8 mouse cellular contexts compared by ENCODE assay signal in the genomic region with DNA sequence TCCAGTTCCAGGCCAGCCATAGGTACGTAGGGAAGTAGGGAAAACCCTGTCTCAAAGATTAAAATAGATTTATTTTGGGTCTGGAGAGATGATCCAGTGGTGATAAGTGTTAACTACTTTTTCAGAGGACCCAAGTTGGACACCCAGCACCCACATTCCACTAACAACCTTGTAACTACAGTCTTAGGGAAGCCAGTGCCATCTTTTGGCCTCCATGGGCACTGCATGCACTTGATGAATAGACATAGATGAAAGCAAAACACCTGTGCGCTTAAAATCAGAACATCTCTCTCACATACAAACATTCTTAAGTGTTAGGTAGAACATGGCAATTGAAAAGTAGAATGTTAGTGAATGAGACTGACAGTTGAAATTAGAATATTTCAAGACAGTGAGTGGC. TPM values are rescaled to one million over a fixed set of nuclear protein-coding genes. Genes with fewer than 3 reads are reported as not detected.
DNase-seq lines count a peak whose midpoint lies in the region; ATAC-seq and TF ChIP-seq lines count a peak whose summit lies in the region.

No protein-coding gene starts in this region.

- H3K9me3 ChIP-seq in lung, embryonic 14.5 days (ENCODE audit: low read depth, low read length), result no peaks in the 10 kb centered on the region
- H3K9me3 ChIP-seq in hindbrain, embryonic 11.5 days (ENCODE audit: control insufficient read depth, low read length), result no peaks in the 10 kb centered on the region
- no peaks in the 10 kb centered on the region for H3K9me3 ChIP-seq in liver, embryonic 15.5 days (replicated peaks)

- peak; percentile 49 for TF ChIP-seq CTCF in lung, embryonic 14.5 days (IDR thresholded peaks at IDR 0.05; ENCODE audit: low read depth)

- no peaks in the 10 kb centered on the region for H3K27me3 ChIP-seq in lung, embryonic 14.5 days (ENCODE audit: insufficient read depth, low read length)
- H3K27me3 ChIP-seq in hindbrain, embryonic 11.5 days (ENCODE audit: control insufficient read depth, insufficient read depth, low read length), result no peaks in the 10 kb centered on the region
- no peaks in the 10 kb centered on the region for H3K27me3 ChIP-seq in liver, embryonic 15.5 days

- no peak overlapping the region for H3K27ac ChIP-seq in lung, embryonic 14.5 days (ENCODE audit: low read depth)
- no peak overlapping the region for H3K27ac ChIP-seq in hindbrain, embryonic 11.5 days (ENCODE audit: low read depth, low read length)
- H3K27ac ChIP-seq in liver, embryonic 15.5 days (replicated peaks), result no peak overlapping the region

- peak; percentile 20 for DNase-seq in lung, embryonic 14.5 days
- DNase-seq in lung, postnatal 4 days, result no peak
- DNase-seq in WW6 (ENCODE audit: low read depth, low spot score), result peak; percentile 29
- peak; percentile 14 for DNase-seq in hindbrain, embryonic 11.5 days (ENCODE audit: low spot score)
- no peak for DNase-seq in left cerebral cortex, postnatal 10 days (ENCODE audit: extremely low spot score in 1 of 2, low spot score in 2 of 2)
- DNase-seq in adrenal gland, postnatal 10 days, result no peak

- peaks cover 7% of the 10 kb centered on the region; the same call in 1 of the 2 replicates for H3K4me1 ChIP-seq in lung, embryonic 14.5 days (ENCODE audit: insufficient read depth)
- 0 out of 2 replicates have a peak, but pooled peaks cover 6% of the 10 kb centered on the region for H3K4me1 ChIP-seq in hindbrain, embryonic 11.5 days (replicated peaks; ENCODE audit: control insufficient read depth, insufficient read depth, low read length)
- H3K4me1 ChIP-seq in liver, embryonic 15.5 days (replicated peaks), result peaks cover 31% of the 10 kb centered on the region

- no peak overlapping the region for H3K9ac ChIP-seq in lung, embryonic 14.5 days
- H3K9ac ChIP-seq in hindbrain, embryonic 11.5 days (ENCODE audit: low read depth, low read length), result no peak overlapping the region
- H3K9ac ChIP-seq in liver, embryonic 15.5 days, result no peak overlapping the region

- WGBS in lung, embryonic 14.5 days, result 91% methylated on average over 2 of the region's 2 CpGs
- WGBS in hindbrain, embryonic 11.5 days, result 92% methylated on average over 2 of the region's 2 CpGs
- WGBS in liver, embryonic 15.5 days (ENCODE audit: insufficient replicate concordance), result 82% methylated on average over 2 of the region's 2 CpGs

- peaks cover 52% of the 10 kb centered on the region for H3K36me3 ChIP-seq in lung, embryonic 14.5 days (ENCODE audit: insufficient read depth)
- H3K36me3 ChIP-seq in hindbrain, embryonic 11.5 days (ENCODE audit: control insufficient read depth, insufficient read depth, low read length), result 0 out of 2 replicates have a peak, but pooled peaks cover 2% of the 10 kb centered on the region
- peaks cover 61% of the 10 kb centered on the region for H3K36me3 ChIP-seq in liver, embryonic 15.5 days (replicated peaks)

- intact Hi-C loops in left cerebral cortex, postnatal 10 days (cut with DNase I), result no loop called here

- ATAC-seq in lung, embryonic 14.5 days (ENCODE audit: insufficient read depth), result no peak
- no peak for ATAC-seq in hindbrain, embryonic 11.5 days (ENCODE audit: low FRiP score)
- ATAC-seq in liver, embryonic 15.5 days (ENCODE audit: insufficient read depth), result no peak
- ATAC-seq in granulocyte monocyte progenitor cell, adult 5-6 weeks (replicated peaks; ENCODE audit: poor library complexity, severe bottlenecking), result no peak

- peak overlapping the region; percentile 84 for H3K4me3 ChIP-seq in lung, embryonic 14.5 days (ENCODE audit: low read depth, low read length)
- H3K4me3 ChIP-seq in hindbrain, embryonic 11.5 days (ENCODE audit: low read depth, low read length), result peak overlapping the region; percentile 88; the same call in 1 of the 2 replicates
- H3K4me3 ChIP-seq in liver, embryonic 15.5 days (replicated peaks), result peak overlapping the region; percentile 76

- H3K4me2 ChIP-seq in lung, embryonic 14.5 days, result peak overlapping the region; percentile 71
- H3K4me2 ChIP-seq in hindbrain, embryonic 11.5 days (replicated peaks; ENCODE audit: low read depth, low read length), result peak overlapping the region; percentile 76; the same call in 1 of the 2 replicates
- peak overlapping the region; percentile 91 for H3K4me2 ChIP-seq in liver, embryonic 15.5 days

RNA-seq across cellular contexts. Expression of a gene that starts 0.8 kb away (rescaled TPM):
- polyA plus RNA-seq in lung, embryonic 14.5 days (2014; fragmentation: Nextera tagmentation; extraction: Ambion mirVana), result 449 and 462 TPM in 2 replicates
- 556 and 566 TPM in 2 replicates for polyA plus RNA-seq in hindbrain, embryonic 11.5 days (2014; fragmentation: Nextera tagmentation; extraction: Ambion mirVana)
- polyA plus RNA-seq in liver, embryonic 15.5 days (2015; fragmentation: Nextera tagmentation; extraction: Ambion mirVana), result 286 and 308 TPM in 2 replicates
- total RNA-seq in granulocyte monocyte progenitor cell, adult 5-6 weeks (2014; fragmentation: Nextera tagmentation), result 389 and 444 TPM in 2 replicates
- total RNA-seq in granulocyte monocyte progenitor cell, adult 5-6 weeks (2017), result 507 and 649 TPM in 2 replicates
- 100 to 1,000 TPM; 298 to 310 TPM for total RNA-seq in left cerebral cortex, postnatal 10 days (2021)
- 100 to 1,000 TPM; 533 to 569 TPM for total RNA-seq in adrenal gland, postnatal 10 days (2021)

RNA-seq across cellular contexts. Expression of a gene that starts 1.5 kb away (rescaled TPM):
- 154 and 165 TPM in 2 replicates for polyA plus RNA-seq in lung, embryonic 14.5 days (2014; fragmentation: Nextera tagmentation; extraction: Ambion mirVana)
- 108 and 125 TPM in 2 replicates for polyA plus RNA-seq in hindbrain, embryonic 11.5 days (2014; fragmentation: Nextera tagmentation; extraction: Ambion mirVana)
- polyA plus RNA-seq in liver, embryonic 15.5 days (2015; fragmentation: Nextera tagmentation; extraction: Ambion mirVana), result 39.8 and 41.1 TPM in 2 replicates
- 75.6 and 98.5 TPM in 2 replicates for total RNA-seq in granulocyte monocyte progenitor cell, adult 5-6 weeks (2014; fragmentation: Nextera tagmentation)
- 35.9 and 49.0 TPM in 2 replicates for total RNA-seq in granulocyte monocyte progenitor cell, adult 5-6 weeks (2017)
- total RNA-seq in left cerebral cortex, postnatal 10 days (2021), result 10 to 100 TPM; 62.8 to 66.1 TPM
- total RNA-seq in adrenal gland, postnatal 10 days (2021), result 10 to 100 TPM; 59.0 to 60.8 TPM

RNA-seq across cellular contexts. Expression of a gene that starts 12.8 kb away (rescaled TPM):
- polyA plus RNA-seq in lung, embryonic 14.5 days (2014; fragmentation: Nextera tagmentation; extraction: Ambion mirVana), result 1.9 and 2.4 TPM in 2 replicates
- 2.3 and 3.1 TPM in 2 replicates for polyA plus RNA-seq in hindbrain, embryonic 11.5 days (2014; fragmentation: Nextera tagmentation; extraction: Ambion mirVana)
- polyA plus RNA-seq in liver, embryonic 15.5 days (2015; fragmentation: Nextera tagmentation; extraction: Ambion mirVana), result 0.36 and 0.74 TPM in 2 replicates
- total RNA-seq in granulocyte monocyte progenitor cell, adult 5-6 weeks (2014; fragmentation: Nextera tagmentation), result 4.6 and 10.2 TPM in 2 replicates
- total RNA-seq in granulocyte monocyte progenitor cell, adult 5-6 weeks (2017), result 0.78 and 0.88 TPM in 2 replicates
- total RNA-seq in left cerebral cortex, postnatal 10 days (2021), result 1 to 10 TPM; 1.9 to 2.3 TPM
- total RNA-seq in adrenal gland, postnatal 10 days (2021), result 1 to 10 TPM in 1 of 2 experiments, under 1 TPM in 1; 0.75 to 2.8 TPM

RNA-seq across cellular contexts. Expression of a gene that starts 28.2 kb away (rescaled TPM):
- polyA plus RNA-seq in lung, embryonic 14.5 days (2014; fragmentation: Nextera tagmentation; extraction: Ambion mirVana), result 0.75 and 0.83 TPM in 2 replicates
- 0.42 and 0.97 TPM in 2 replicates for polyA plus RNA-seq in hindbrain, embryonic 11.5 days (2014; fragmentation: Nextera tagmentation; extraction: Ambion mirVana)
- 3.2 and 3.5 TPM in 2 replicates for polyA plus RNA-seq in liver, embryonic 15.5 days (2015; fragmentation: Nextera tagmentation; extraction: Ambion mirVana)
- total RNA-seq in granulocyte monocyte progenitor cell, adult 5-6 weeks (2014; fragmentation: Nextera tagmentation), result 29.2 and 45.0 TPM in 2 replicates
- 22.2 and 22.4 TPM in 2 replicates for total RNA-seq in granulocyte monocyte progenitor cell, adult 5-6 weeks (2017)
- 1 to 10 TPM; 1.1 to 1.7 TPM for total RNA-seq in left cerebral cortex, postnatal 10 days (2021)
- total RNA-seq in adrenal gland, postnatal 10 days (2021), result 1 to 10 TPM; 1.6 TPM

RNA-seq across cellular contexts. Expression of a gene that starts 53.7 kb away (rescaled TPM):
- 0.34 and 0.35 TPM in 2 replicates for polyA plus RNA-seq in lung, embryonic 14.5 days (2014; fragmentation: Nextera tagmentation; extraction: Ambion mirVana)
- 3.5 and 7.1 TPM in 2 replicates for polyA plus RNA-seq in hindbrain, embryonic 11.5 days (2014; fragmentation: Nextera tagmentation; extraction: Ambion mirVana)
- not detected in 2 replicates for polyA plus RNA-seq in liver, embryonic 15.5 days (2015; fragmentation: Nextera tagmentation; extraction: Ambion mirVana)
- not detected in 2 replicates for total RNA-seq in granulocyte monocyte progenitor cell, adult 5-6 weeks (2014; fragmentation: Nextera tagmentation)
- not detected in 2 replicates for total RNA-seq in granulocyte monocyte progenitor cell, adult 5-6 weeks (2017)
- under 1 TPM in 1 of 2 experiments, not detected in 1; 0.67 TPM for total RNA-seq in left cerebral cortex, postnatal 10 days (2021)
- total RNA-seq in adrenal gland, postnatal 10 days (2021), result not detected

Comparison
In these comparisons a context has a peak if more than half of its experiments do, and no peak if none do; other contexts are left out.
1. DNase-seq: peak in lung, embryonic 14.5 days (single experiment), WW6 (single experiment) and hindbrain, embryonic 11.5 days (single experiment); none in lung, postnatal 4 days (0 of 2), left cerebral cortex, postnatal 10 days (0 of 2) and adrenal gland, postnatal 10 days (single experiment).
2. Peak in every context shown above with its lines, with median percentiles within 50 percentile points of each other: H3K4me2 ChIP-seq and H3K4me3 ChIP-seq.